Mouse (Mus musculus): ENCODE results near the gene Zmym6. TPM values are rescaled to one million over a fixed set of nuclear protein-coding genes. Genes with fewer than 3 reads are reported as not detected.

Gene Zmym6
- 28.7 and 31.0 TPM in 2 replicates for polyA plus RNA-seq (2016; fragmentation: Nextera tagmentation; extraction: Ambion mirVana)

DNA sequence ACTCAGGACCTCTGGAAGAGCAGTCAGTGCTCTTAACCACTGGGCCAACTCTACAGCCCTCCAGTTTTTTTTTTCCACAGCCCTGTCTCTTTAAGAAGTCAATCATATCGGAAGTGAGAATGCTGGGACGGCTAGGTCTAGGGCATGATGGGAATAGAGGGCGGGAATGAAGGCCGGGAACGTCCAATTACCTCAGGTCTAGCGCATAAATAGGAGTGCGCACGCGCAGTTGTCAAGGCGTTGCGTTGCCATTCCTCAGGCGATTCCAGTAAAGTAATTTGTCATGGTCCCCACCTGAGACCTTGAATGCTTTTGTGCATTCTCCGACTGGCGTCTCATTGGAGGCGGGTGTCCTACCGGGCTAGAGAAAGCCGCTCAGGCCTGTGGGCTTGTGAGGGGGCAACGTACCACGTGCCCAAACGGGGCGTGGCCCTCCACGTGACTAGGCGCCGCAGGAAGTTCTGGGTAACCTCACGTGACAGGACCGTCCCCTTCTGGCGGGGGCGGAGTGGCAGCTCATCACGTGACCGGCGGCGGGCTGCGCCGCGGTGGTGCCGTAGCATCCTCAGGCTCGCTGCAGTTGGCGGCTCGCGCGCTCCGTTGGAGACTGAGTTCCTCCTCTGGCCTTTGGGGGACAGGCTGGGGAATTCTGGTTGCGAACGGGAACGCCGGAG lies at the start of gene Zmym6:
Gene Zmym6, plus strand, starts transcription at position 509 of the 674 bp plus-strand sequence.
- no peaks in the 10 kb centered on the region for H3K27me3 ChIP-seq
- H3K9ac ChIP-seq (replicated peaks) = peak within 1 kb of the TSS; percentile 69
- H3K4me2 ChIP-seq = peak within 1 kb of the TSS; percentile 65
- H3K4me1 ChIP-seq (replicated peaks) = 0 out of 2 replicates have a peak, but pooled peaks cover 4% of the 10 kb centered on the region
- H3K9me3 ChIP-seq = 0 out of 2 replicates have a peak, but pooled peaks cover 1% of the 10 kb centered on the region
- peaks cover 4% of the 10 kb centered on the region; the same call in 1 of the 2 replicates for H3K36me3 ChIP-seq
- under 1% methylated on average over 46 of the region's 46 CpGs for WGBS
- H3K4me3 ChIP-seq (replicated peaks) = peak within 1 kb of the TSS; percentile 51
- peak within 1 kb of the TSS; percentile 89 for H3K27ac ChIP-seq
- ATAC-seq (ENCODE audit: insufficient number of reproducible peaks, insufficient read depth, low FRiP score, low TSS enrichment, low read depth) = peak; percentile 95

DNA sequence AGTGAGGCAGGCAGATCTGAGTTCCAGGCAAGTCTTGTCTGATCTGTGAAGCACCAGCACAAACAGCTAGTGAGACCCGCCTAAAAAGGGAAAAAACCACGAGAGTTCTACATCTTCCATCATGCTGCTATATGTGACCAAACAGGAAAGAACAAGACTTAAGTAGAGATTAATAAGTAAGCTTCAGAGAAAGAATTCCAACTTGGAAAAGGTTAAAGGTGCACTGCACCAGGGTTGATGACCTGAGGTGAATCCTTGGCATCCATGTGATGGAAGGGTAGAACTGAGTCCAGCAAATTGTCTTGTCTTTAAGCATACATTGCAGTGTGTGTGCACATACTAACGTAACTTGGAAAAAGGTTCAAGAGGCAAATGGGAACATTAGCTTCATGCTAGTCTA lies 40.0 kb upstream of the Zmym6 start:
- Histone ChIP-seq H3K36me3 (peaks cover 85% of the 10 kb centered on the region), H3K27me3 (no peaks in the 10 kb centered on the region), H3K9ac (replicated peaks) (no peak overlapping the region), H3K4me3 (replicated peaks) (no peak overlapping the region), H3K4me2 (no peak overlapping the region), H3K27ac (no peak overlapping the region), H3K4me1 (replicated peaks) (no peaks in the 10 kb centered on the region), H3K9me3 (no peaks in the 10 kb centered on the region)
- no peak for ATAC-seq (ENCODE audit: insufficient number of reproducible peaks, insufficient read depth, low FRiP score, low TSS enrichment, low read depth)
- WGBS = 92% methylated on average over 3 of the region's 3 CpGs

DNA sequence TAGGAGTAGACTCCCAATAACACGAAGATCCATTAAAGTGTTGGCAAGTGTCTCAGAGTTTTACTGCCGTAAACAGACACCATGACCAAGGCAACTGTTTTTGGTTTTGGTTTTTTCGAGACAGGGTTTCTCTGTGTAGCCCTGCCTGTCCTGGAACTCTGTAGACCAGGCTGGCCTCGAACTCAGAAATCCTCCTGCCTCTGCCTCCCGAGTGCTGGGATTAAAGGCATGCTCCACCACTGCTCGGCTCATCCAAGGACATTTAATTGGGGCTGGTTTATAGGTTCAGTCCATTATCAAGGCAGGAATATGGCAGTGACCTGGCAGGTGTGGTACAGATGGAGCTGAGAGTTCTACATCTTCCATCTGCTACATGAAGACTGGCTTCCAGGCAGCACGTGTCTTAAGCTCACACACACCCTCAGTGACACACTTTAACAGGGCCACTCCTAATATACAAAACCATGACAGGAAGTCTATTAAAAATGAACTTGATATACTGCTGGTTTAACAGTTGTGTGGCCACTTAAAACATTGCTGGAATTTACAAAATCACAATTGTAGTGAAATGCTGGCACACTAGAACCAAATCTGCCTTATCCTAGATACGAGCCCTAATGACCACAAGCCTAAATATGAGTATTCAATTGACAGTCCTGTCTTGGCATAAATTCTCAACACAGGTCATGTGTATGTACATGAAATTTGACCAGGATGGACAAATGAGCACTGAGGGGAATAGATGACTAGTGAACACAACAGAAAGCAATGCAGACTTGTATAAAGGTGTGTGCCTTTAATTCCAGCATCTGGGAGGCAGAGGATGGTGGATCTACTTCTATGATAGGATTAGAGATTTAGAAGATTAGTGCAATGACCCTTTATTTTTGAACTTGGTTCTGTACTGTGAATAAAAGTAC lies 39.0 kb upstream of the Zmym6 start:
- Histone ChIP-seq H3K4me1 (replicated peaks) (no peaks in the 10 kb centered on the region), H3K27ac (no peak overlapping the region), H3K27me3 (no peaks in the 10 kb centered on the region), H3K4me2 (no peak overlapping the region), H3K36me3 (peaks cover 76% of the 10 kb centered on the region), H3K4me3 (replicated peaks) (no peak overlapping the region), H3K9ac (replicated peaks) (no peak overlapping the region), H3K9me3 (no peaks in the 10 kb centered on the region)
- 0 out of 2 replicates have a peak, but pooled peaks have one; percentile 2 for ATAC-seq (ENCODE audit: insufficient number of reproducible peaks, insufficient read depth, low FRiP score, low TSS enrichment, low read depth)
- WGBS = 77% methylated on average over 8 of the region's 8 CpGs

DNA sequence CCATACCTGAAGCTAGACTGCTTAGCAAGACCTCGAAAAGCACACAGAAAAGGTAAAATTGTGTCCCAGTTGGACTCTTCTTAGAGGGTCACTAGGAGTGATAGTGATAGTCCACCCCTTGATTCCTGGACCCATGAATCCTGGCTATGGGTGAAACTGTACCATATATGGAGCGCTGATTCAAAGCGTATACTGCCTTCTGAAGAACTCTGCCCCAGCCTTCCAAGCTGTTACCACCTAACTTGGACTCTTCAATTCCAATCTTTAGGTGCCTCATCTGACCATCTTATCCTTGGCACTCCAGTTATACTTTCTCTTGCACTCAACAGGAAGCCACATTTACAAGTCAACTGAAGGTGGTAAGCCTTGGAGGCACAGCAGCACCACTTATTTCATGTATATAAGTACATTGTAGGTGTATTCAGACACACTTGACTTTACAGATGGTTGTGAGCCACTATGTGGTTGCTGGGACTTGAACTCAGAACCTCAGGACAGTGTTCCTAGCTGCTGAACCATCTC lies 38.3 kb upstream of the Zmym6 start:
- no peaks in the 10 kb centered on the region for H3K4me1 ChIP-seq (replicated peaks)
- no peaks in the 10 kb centered on the region for H3K27me3 ChIP-seq
- no peak overlapping the region for H3K4me3 ChIP-seq (replicated peaks)
- ATAC-seq (ENCODE audit: insufficient number of reproducible peaks, insufficient read depth, low FRiP score, low TSS enrichment, low read depth) = no peak
- H3K9ac ChIP-seq (replicated peaks) = no peak overlapping the region
- no peak overlapping the region for H3K27ac ChIP-seq
- peaks cover 68% of the 10 kb centered on the region for H3K36me3 ChIP-seq
- H3K9me3 ChIP-seq = no peaks in the 10 kb centered on the region
- no peak overlapping the region for H3K4me2 ChIP-seq
- 91% methylated on average over 3 of the region's 3 CpGs for WGBS

DNA sequence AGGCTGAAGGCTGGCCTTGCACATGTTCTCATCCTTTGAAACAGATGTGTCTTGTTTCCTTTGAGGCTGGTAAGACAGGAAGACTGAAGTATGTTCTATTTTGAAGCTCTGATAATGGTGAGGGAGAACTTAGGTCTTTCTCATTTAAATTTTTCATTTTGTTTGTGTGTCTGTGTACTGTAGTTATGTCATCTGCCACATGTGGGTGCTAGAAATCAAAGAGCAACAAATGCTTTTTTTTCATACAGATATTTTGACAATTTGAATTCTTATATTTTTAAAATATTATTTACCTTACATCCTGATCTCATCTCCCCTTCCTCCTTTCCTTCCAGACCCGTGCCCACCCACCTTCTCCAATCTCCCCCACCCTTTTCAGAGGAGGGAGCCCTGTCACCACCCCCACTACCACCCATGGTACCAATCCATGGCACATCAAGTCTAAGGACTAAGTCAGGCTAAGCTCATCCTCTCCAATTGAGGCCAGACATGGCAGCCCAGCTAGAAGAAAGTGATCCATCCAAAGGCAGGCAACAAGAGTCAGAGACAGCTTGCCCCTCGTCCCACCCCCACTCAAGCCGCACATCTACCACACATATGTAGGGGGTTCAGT lies 37.2 kb upstream of the Zmym6 start:
- no peak overlapping the region for H3K4me3 ChIP-seq (replicated peaks)
- H3K9me3 ChIP-seq = no peaks in the 10 kb centered on the region
- no peak overlapping the region for H3K9ac ChIP-seq (replicated peaks)
- whole genome bisulfite sequencing = 72% methylated on average over 3 of the region's 3 CpGs
- no peaks in the 10 kb centered on the region for H3K4me1 ChIP-seq (replicated peaks)
- peaks cover 66% of the 10 kb centered on the region for H3K36me3 ChIP-seq
- ATAC-seq (ENCODE audit: insufficient number of reproducible peaks, insufficient read depth, low FRiP score, low TSS enrichment, low read depth) = 0 out of 2 replicates have a peak, but pooled peaks have one; percentile 1
- H3K4me2 ChIP-seq = no peak overlapping the region
- no peak overlapping the region for H3K27ac ChIP-seq
- no peaks in the 10 kb centered on the region for H3K27me3 ChIP-seq

DNA sequence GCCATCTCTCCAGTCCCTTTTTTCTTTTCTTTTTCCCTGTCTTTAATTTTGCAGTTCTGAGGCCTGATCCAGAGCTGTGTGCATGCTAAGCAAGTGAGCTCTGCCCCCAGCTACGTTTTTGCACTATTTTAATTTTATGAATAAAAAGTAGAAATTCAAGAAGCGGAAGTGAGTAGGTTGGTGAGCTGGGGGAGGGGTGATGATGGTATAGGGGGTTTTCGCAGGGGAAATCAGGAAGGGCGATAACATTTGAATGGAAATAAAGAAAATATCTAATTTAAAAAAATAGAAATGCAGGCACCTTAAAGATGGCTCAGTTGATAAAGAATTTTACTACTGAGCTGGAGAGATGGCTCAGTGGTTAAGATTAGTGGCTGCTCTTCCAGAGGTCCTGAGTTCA lies 33.6 kb upstream of the Zmym6 start:
- Histone ChIP-seq H3K27ac (no peak overlapping the region), H3K36me3 (peaks cover 67% of the 10 kb centered on the region), H3K9me3 (no peaks in the 10 kb centered on the region), H3K4me2 (no peak overlapping the region), H3K4me1 (replicated peaks) (no peaks in the 10 kb centered on the region), H3K9ac (replicated peaks) (no peak overlapping the region), H3K27me3 (no peaks in the 10 kb centered on the region), H3K4me3 (replicated peaks) (no peak overlapping the region)
- 86% methylated on average over 4 of the region's 4 CpGs for WGBS
- no peak for ATAC-seq (ENCODE audit: insufficient number of reproducible peaks, insufficient read depth, low FRiP score, low TSS enrichment, low read depth)

DNA sequence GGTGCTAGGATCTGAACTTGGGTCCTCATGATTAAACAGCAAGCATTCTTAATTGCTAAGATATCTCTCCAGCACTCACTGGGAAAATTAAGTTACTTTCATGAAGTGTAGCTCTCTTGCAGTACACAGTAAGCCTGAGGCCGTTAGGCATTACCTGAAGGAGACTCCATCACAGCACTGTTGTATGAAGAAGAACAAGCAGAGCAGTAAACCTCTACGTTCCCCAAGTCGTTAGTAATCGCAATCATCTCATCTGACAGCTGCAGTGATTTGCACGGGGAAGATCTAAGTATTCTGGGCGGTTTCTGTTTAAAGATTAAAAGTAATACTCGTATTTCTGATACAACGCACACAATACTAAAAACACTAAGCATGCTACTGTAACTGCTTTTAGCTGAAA lies 26.1 kb upstream of the Zmym6 start:
- H3K36me3 ChIP-seq = peaks cover 86% of the 10 kb centered on the region
- 89% methylated on average over 8 of the region's 8 CpGs for WGBS
- H3K4me2 ChIP-seq = no peak overlapping the region
- no peak for ATAC-seq (ENCODE audit: insufficient number of reproducible peaks, insufficient read depth, low FRiP score, low TSS enrichment, low read depth)
- no peaks in the 10 kb centered on the region for H3K4me1 ChIP-seq (replicated peaks)
- no peaks in the 10 kb centered on the region for H3K27me3 ChIP-seq
- no peaks in the 10 kb centered on the region for H3K9me3 ChIP-seq
- no peak overlapping the region for H3K9ac ChIP-seq (replicated peaks)
- no peak overlapping the region for H3K27ac ChIP-seq
- H3K4me3 ChIP-seq (replicated peaks) = no peak overlapping the region

DNA sequence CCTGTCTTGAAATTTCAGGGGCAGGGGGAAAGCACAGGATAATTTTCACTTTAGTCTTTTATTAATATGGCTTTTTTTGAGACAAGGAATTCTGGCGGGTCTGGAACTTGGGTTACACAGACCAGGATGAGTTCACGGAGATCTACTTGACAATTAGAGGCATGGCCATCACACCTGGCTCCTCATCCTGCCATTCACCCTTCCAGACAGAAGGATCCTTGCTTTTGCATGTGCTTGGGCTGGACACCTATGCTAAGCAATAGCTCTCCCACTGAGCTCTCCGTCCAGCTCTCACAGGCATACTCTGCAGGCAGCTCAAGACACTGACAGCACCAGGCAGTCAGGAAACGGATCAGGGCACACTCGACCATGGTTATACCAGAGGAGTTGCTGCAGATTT lies 24.1 kb upstream of the Zmym6 start:
- no peak overlapping the region for H3K27ac ChIP-seq
- 90% methylated on average over 5 of the region's 5 CpGs for WGBS
- no peaks in the 10 kb centered on the region for H3K4me1 ChIP-seq (replicated peaks)
- H3K4me2 ChIP-seq = no peak overlapping the region
- H3K27me3 ChIP-seq = no peaks in the 10 kb centered on the region
- peaks cover 81% of the 10 kb centered on the region for H3K36me3 ChIP-seq
- H3K4me3 ChIP-seq (replicated peaks) = no peak overlapping the region
- no peak for ATAC-seq (ENCODE audit: insufficient number of reproducible peaks, insufficient read depth, low FRiP score, low TSS enrichment, low read depth)
- H3K9me3 ChIP-seq = no peaks in the 10 kb centered on the region
- no peak overlapping the region for H3K9ac ChIP-seq (replicated peaks)

DNA sequence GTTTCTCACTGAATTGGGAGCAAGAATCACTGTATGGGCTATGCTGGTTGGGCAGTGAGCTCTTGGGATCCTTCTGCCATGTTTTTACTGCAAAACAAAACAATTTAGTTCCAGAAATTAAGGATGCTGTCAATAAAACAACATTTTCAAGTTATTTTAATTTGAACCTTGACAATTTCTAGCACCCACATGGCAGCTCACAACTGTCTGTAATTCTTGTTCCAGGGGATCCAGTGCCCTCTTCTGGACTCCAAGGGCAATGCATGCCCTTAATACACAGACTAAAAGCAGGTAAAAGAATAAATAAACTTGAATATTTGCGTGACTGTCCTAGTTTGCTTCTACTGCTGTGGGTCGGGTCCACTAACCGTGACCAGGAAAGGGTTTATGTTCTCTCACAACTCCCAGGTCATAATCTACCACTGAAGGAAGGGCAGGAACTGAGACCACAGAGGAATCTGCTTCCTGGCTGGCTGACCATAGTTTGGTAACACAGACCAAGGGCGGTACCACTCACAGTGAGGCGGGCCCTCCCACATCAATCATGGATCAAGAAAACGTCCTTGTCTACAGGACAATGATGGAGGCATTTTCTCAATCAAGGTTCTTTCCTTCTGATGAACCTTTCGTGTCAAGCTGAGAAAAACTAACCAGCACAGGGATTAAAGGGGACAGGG lies 22.5 kb upstream of the Zmym6 start:
- Histone ChIP-seq H3K9me3 (no peaks in the 10 kb centered on the region), H3K4me3 (replicated peaks) (no peak overlapping the region), H3K36me3 (peaks cover 81% of the 10 kb centered on the region), H3K27me3 (no peaks in the 10 kb centered on the region), H3K27ac (no peak overlapping the region), H3K9ac (replicated peaks) (no peak overlapping the region), H3K4me1 (replicated peaks) (0 out of 2 replicates have a peak, but pooled peaks cover 3% of the 10 kb centered on the region), H3K4me2 (no peak overlapping the region)
- ATAC-seq (ENCODE audit: insufficient number of reproducible peaks, insufficient read depth, low FRiP score, low TSS enrichment, low read depth) = no peak
- WGBS = 88% methylated on average over 7 of the region's 7 CpGs

DNA sequence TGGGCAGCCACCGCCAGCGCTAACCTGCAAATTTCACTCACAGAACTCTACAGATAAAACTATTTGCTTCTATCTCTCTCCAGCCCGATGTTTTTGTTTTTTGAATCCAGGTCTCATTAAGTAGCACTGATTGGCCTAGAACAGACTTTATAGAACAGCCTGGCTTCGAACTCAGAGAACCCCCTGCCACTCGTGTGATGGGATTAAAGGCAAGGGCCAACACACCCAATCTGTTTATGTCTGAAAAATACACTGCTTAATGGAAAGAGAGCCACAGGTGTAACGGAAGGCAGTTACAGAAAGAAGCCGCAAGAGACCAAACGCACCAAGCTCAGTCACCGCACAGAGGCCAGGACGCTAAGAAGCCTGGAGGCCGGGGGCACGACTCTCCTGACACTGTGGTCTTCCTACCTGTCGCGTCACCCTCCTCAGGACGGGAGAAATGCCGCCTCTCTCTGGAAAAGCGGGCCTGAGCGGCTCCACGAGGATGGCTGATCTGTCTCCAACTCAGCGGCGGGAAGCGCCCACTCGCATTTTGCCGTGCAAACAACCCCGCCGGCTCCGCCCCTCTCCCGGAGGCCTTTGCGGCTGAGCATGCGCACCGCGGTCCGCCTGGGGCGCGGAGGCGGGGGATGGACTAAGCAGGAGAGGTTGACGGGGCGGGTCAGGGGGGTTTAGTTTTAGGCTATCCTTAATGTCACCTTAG lies 16.4 kb upstream of the Zmym6 start, which contains the start of gene Zmym1:
Gene Zmym1, minus strand, starts transcription at position 568 of the 706 bp plus-strand sequence.
- peaks cover 28% of the 10 kb centered on the region for H3K36me3 ChIP-seq
- WGBS = under 1% methylated on average over 38 of the region's 38 CpGs
- H3K4me3 ChIP-seq (replicated peaks) = peak within 1 kb of the TSS; percentile 79
- H3K4me1 ChIP-seq (replicated peaks) = 0 out of 2 replicates have a peak, but pooled peaks cover 7% of the 10 kb centered on the region
- ATAC-seq (ENCODE audit: insufficient number of reproducible peaks, insufficient read depth, low FRiP score, low TSS enrichment, low read depth) = peak; percentile 82
- H3K9ac ChIP-seq (replicated peaks) = peak within 1 kb of the TSS; percentile 75
- peak within 1 kb of the TSS; percentile 20; the same call in 1 of the 2 replicates for H3K27ac ChIP-seq
- H3K27me3 ChIP-seq = no peaks in the 10 kb centered on the region
- H3K9me3 ChIP-seq = no peaks in the 10 kb centered on the region
- peak within 1 kb of the TSS; percentile 82 for H3K4me2 ChIP-seq

All from limb, embryonic 12.5 days (tissue).